Mouse (Mus musculus) limb, embryonic 12.5 days (tissue): ENCODE measurements around the gene Midn. TPM values are rescaled to one million over a fixed set of nuclear protein-coding genes. Genes with fewer than 3 reads are reported as not detected.

Experiments
- ATAC-seq: fragments of 200-750 bp; cut with Nextera tagmentation; 2 replicates; pipeline ENCODE4 v1.8.0; 2017; ENCODE audit warnings: low read depth, moderate TSS enrichment; ENCODE audit not compliant: insufficient number of reproducible peaks, insufficient read depth, low FRiP score, low TSS enrichment
- H3K27ac ChIP-seq: fragments of 300-500 bp; sonication (generic); 2 replicates; pipeline ENCODE4 v1.5.1; 2016; ENCODE audit warnings: mild to moderate bottlenecking, moderate library complexity
- H3K27me3 ChIP-seq: fragments of 300-500 bp; sonication (generic); 2 replicates; pipeline ENCODE4 v1.6.1; 2016; ENCODE audit warnings: mild to moderate bottlenecking, moderate library complexity
- H3K36me3 ChIP-seq: fragments of 300-500 bp; sonication (generic); 2 replicates; pipeline ENCODE4 v1.6.1; 2016; ENCODE audit warnings: mild to moderate bottlenecking, moderate library complexity
- H3K4me1 ChIP-seq: fragments of 300-500 bp; sonication (generic); replicated peaks from 2 replicates; pipeline ENCODE4 v1.6.1; 2016
- H3K4me2 ChIP-seq: fragments of 300-500 bp; sonication (generic); 2 replicates; pipeline ENCODE4 v1.6.1; 2016; ENCODE audit warnings: mild to moderate bottlenecking, moderate library complexity
- H3K4me3 ChIP-seq: fragments of 300-500 bp; sonication (generic); replicated peaks from 2 replicates; pipeline ENCODE4 v1.5.1; 2016; ENCODE audit warnings: mild to moderate bottlenecking
- H3K9ac ChIP-seq: fragments of 300-500 bp; sonication (generic); replicated peaks from 2 replicates; pipeline ENCODE4 v1.6.1; 2016; ENCODE audit warnings: mild to moderate bottlenecking, moderate library complexity
- H3K9me3 ChIP-seq: fragments of 300-500 bp; sonication (generic); 2 replicates; pipeline ENCODE4 v1.6.1; 2016; ENCODE audit warnings: mild to moderate bottlenecking, moderate library complexity
- WGBS: fragments of 180-500 bp; shearing (Covaris S2); methylation state at CpG from one replicate; pipeline ENCODE4 v1.1.7; 2016; 5-methylcytosine and 5-hydroxymethylcytosine counted together
- polyA plus RNA-seq: library from polyadenylated mRNA; unstranded; fragments of >200 nt; fragmentation: Nextera tagmentation; extraction: Ambion mirVana; gene quantifications from 2 replicates; pipeline ENCODE4 v1.2.1, GENCODE M21; 2016

Midn gene
- polyA plus RNA-seq, 1 experiment from 2014 or later = 30.6 TPM

DNA sequence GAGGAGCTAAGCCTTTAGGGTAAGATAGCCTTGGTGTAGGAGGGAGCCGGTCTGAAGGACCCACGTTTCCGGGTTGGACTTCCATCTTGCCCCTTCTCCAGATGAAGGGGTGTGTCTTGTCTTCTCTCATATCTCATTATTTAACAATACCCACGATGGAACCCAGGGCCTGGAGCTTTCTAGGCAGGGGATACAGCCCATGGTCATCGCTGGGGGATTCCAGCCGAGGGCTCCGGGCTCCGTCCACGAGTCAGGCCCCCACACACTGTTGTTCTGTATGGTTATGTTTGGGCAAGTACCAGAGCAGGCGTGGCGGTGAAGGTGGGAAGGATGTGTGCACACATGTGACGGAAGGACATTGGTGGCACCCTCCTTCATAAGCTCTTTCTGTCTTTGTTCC lies 3.9 kb upstream of the Midn start:
- WGBS = 94% methylated on average over 12 of the region's 12 CpGs
- H3K4me1 ChIP-seq = peaks cover 45% of the 10 kb centered on the region
- no peak overlapping the region for H3K4me2 ChIP-seq
- no peak overlapping the region for H3K4me3 ChIP-seq
- peaks cover 14% of the 10 kb centered on the region for H3K27me3 ChIP-seq
- H3K9me3 ChIP-seq = no peaks in the 10 kb centered on the region
- peaks cover 34% of the 10 kb centered on the region for H3K36me3 ChIP-seq
- H3K27ac ChIP-seq = no peak overlapping the region
- ATAC-seq = no peak
- H3K9ac ChIP-seq = no peak overlapping the region

DNA sequence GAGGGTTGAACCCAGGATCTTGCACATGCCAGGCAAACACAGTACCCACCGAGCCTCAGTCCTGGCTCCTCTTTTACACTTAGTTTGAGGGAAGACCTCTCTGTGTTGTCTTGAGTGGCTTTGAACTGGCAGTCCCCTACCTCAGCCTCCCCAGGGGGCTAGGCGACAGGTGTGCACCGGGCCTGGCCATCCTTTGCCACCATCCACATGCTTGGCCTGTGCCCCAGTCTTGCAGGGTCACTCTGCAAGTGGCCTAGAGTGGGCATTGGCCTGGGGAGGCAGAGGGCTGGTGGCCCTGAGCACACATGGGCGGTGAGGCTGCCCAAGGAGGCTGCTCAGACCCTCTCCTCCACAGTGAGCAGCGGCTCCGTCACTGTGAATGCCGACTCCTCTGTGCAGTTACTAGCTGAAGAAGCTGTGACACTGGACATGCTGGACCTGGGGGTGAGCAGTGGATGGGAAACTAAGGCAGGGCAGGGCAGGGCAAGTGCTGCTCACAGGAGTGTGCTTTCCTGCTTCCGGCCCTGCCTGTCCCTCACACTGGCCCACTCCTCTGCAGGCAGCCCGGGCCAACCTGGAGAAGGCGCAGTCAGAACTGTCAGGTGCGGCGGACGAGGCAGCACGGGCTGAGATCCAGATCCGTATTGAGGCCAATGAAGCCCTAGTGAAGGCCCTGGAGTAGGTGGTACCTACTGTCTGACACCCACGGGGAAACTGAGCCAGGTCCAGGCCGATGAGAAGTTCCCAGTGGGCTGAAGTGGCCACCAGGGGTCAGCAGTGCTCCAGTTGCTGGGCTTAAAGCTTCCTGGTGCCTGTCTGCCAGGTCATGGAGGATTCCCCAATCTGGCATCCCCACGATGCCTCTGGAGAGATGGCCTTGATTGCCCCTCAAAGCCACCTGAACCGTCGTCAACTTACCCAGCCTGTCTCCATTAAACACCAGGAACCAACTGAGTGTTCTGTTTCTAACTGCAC lies 2.9 kb upstream of the Midn start:
- Histone ChIP-seq H3K36me3 (peaks cover 40% of the 10 kb centered on the region), H3K9me3 (no peaks in the 10 kb centered on the region), H3K4me2 (no peak overlapping the region), H3K27ac (no peak overlapping the region), H3K4me1 (peaks cover 39% of the 10 kb centered on the region), H3K4me3 (peak overlapping the region; percentile 10; the same call in 1 of the 2 replicates), H3K27me3 (peaks cover 6% of the 10 kb centered on the region; the same call in 1 of the 2 replicates), H3K9ac (peak overlapping the region; percentile 12; the same call in 1 of the 2 replicates)
- 78% methylated on average over 20 of the region's 20 CpGs for WGBS
- ATAC-seq = no peak

DNA sequence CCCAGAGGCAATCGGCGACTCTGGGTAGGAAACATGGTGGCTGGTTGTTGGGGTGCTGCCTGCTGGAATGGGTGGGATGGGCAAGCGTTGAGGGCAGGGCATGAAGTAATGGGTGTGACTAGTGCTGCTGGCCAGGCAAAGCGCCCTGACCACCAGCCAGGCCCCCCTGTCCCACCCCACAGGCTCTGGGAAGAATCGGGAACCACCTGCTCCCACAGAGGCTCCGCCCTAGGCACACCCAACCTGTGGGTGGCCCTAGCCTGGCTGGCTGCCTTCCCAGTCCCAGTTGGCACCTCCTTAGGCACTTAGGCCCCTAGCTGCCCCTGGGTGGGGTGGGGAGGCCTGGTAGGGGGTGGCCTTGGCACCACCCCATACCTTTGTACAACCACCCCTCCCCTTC lies 2.2 kb upstream of the Midn start:
- Histone ChIP-seq H3K9me3 (no peaks in the 10 kb centered on the region), H3K27me3 (no peaks in the 10 kb centered on the region), H3K4me1 (peaks cover 35% of the 10 kb centered on the region), H3K4me3 (peak overlapping the region; percentile 10; the same call in 1 of the 2 replicates), H3K27ac (no peak overlapping the region), H3K4me2 (no peak overlapping the region), H3K36me3 (peaks cover 47% of the 10 kb centered on the region), H3K9ac (0 out of 2 replicates have a peak overlapping the region, but pooled peaks have one; percentile 12)
- ATAC-seq = no peak
- 84% methylated on average over 6 of the region's 6 CpGs for WGBS

DNA sequence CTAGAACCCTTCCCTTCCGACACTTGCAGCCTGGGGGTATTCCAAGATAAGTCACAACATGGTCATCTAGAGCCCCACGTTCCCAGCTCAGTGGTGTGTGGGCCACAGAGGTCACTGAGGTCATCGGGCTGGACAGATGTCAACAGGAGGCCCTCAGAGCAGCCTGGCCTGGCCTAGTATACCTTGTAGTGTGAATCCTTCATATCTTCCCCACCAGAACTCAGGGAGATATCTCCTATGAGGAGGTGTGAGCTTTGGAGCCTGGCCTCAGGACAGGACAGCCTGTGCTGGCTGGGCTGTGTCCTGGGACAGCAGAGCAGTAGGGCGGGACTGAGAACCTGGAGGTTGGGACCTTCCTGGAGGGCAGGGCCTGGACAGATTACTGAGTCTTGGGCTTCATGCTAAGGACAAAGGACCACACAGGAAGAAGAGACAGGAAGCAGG lies 1.5 kb upstream of the Midn start:
- no peak overlapping the region for H3K4me2 ChIP-seq
- H3K4me3 ChIP-seq = 0 out of 2 replicates have a peak overlapping the region, but pooled peaks have one; percentile 10
- H3K36me3 ChIP-seq = peaks cover 54% of the 10 kb centered on the region
- peaks cover 31% of the 10 kb centered on the region for H3K4me1 ChIP-seq
- H3K27ac ChIP-seq = peak overlapping the region; percentile 99; the same call in 1 of the 2 replicates
- H3K9me3 ChIP-seq = no peaks in the 10 kb centered on the region
- WGBS = 78% methylated on average over 4 of the region's 4 CpGs
- no peaks in the 10 kb centered on the region for H3K27me3 ChIP-seq
- no peak for ATAC-seq
- H3K9ac ChIP-seq = no peak overlapping the region

DNA sequence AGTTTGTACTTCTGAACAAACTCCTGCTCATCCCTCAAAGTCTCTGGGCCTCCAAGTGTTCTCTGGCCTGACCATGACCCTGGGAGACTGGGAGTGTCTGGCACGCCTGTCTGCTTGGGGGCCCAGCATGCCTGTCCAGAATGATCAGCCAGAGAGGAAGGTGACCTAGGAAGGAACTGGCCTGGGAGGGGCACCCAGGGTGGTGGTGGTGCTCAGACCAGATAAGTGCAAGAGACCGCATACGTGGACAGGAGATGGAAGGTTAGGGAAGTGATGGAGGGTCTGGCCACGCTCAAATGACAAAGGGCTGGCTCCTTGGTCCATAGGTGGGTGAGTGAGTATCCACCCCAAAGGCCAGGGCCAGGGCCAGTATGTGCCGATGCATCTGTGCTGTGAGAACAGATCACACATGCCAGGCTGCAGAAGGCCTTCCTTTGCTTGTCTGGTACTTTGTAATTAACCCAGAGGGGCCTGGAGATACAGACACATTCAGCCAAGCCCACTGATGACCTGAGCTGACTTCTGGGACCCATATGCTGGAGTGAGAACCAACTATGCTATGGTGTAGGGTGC lies 840 bp upstream of the Midn start:
- peaks cover 60% of the 10 kb centered on the region for H3K36me3 ChIP-seq
- H3K4me3 ChIP-seq = peak overlapping the region; percentile 97
- WGBS = 70% methylated on average over 5 of the region's 5 CpGs
- H3K9me3 ChIP-seq = no peaks in the 10 kb centered on the region
- H3K27ac ChIP-seq = peak overlapping the region; percentile 99
- H3K4me2 ChIP-seq = peak overlapping the region; percentile 59
- H3K27me3 ChIP-seq = no peaks in the 10 kb centered on the region
- peak overlapping the region; percentile 90 for H3K9ac ChIP-seq
- ATAC-seq = no peak
- peaks cover 35% of the 10 kb centered on the region for H3K4me1 ChIP-seq

DNA sequence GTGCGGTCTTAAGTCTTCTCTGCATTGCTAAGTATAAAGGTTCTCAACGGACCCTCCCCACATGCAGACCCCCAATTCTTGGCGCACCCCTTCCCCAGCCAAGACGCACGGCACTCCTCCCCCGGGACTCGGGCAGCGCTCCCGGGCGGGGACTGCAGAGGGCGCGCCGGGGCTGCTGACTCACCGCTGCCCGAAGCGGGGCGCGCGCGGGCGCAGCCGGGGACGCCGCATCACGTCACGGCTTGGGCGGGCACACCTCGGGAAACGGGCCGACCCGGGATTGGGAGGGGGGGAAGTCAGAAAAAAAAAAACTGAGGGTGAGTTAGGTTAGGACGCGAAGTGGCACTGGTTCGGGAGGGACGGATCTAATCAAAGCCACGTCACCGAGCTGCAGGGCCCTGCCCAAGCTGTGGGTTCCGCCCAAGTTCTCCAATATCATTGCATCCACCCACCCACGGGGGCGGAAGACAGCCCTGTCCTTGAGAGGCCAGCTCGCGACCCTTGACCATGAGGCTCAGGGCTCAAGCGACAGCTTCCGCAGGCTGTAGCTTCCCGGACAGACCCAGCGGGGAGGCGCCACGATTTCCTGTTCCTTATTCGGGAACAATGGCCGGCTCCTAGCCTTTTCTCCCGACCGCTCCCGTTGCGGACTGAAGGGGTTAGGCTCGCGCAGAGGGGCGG lies 678 bp downstream of the Midn start:
- Histone ChIP-seq H3K27ac (peak overlapping the region; percentile 99), H3K4me3 (peak overlapping the region; percentile 97), H3K36me3 (peaks cover 71% of the 10 kb centered on the region), H3K27me3 (no peaks in the 10 kb centered on the region), H3K9ac (peak overlapping the region; percentile 90), H3K9me3 (no peaks in the 10 kb centered on the region), H3K4me2 (peak overlapping the region; percentile 59), H3K4me1 (peaks cover 44% of the 10 kb centered on the region)
- under 1% methylated on average over 57 of the region's 57 CpGs for WGBS
- ATAC-seq = peak; percentile 13

DNA sequence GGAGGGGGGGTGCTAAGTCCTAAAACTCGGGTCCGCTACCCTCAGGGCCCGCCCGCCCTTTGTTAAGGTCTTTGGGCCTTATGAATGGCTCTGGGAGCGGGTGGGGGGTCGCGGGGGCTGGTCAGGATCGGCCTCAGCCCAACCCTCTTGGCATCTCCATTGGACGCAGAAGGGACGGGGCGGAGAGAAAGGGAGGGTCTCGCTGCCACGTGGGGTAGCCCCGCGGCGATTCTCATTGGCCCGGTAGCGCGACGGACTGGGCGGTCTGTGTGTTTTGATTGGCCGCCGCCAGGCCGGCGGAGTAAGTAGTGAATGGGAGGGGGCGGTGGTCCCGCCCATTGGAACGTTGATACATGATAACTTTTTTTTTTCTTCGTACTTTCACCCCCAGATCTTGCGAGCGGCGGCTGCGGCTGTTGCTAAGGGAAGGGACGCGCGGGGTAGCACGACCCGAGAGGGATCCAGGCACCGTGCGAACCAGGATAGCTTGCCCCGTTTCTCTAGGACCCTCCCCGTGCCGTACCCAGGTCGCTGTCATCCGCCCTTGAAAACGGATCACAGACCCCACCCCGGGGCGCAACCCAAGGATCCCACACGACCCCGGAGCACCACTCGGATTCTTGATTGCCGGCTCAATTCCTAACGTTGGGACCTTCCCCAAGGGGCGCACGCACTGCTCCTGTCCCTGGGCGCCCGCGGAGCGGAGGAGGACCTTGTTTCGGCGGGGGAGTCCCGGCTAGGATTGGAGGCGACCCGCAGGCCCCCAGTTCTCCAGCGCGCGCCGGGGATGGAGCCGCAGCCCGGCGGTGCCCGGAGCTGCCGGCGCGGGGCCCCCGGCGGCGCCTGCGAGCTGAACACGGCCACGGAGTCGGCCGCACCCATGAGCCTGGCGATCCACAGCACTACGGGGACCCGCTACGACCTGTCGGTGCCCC lies 1.5 kb downstream of the Midn start:
- Histone ChIP-seq H3K4me1 (peaks cover 52% of the 10 kb centered on the region), H3K9ac (peak overlapping the region; percentile 100), H3K4me2 (peak overlapping the region; percentile 99), H3K9me3 (no peaks in the 10 kb centered on the region), H3K27ac (peak overlapping the region; percentile 99), H3K36me3 (peaks cover 71% of the 10 kb centered on the region), H3K27me3 (no peaks in the 10 kb centered on the region), H3K4me3 (peak overlapping the region; percentile 97)
- ATAC-seq = peak; percentile 71
- under 1% methylated on average over 79 of the region's 88 CpGs for WGBS

DNA sequence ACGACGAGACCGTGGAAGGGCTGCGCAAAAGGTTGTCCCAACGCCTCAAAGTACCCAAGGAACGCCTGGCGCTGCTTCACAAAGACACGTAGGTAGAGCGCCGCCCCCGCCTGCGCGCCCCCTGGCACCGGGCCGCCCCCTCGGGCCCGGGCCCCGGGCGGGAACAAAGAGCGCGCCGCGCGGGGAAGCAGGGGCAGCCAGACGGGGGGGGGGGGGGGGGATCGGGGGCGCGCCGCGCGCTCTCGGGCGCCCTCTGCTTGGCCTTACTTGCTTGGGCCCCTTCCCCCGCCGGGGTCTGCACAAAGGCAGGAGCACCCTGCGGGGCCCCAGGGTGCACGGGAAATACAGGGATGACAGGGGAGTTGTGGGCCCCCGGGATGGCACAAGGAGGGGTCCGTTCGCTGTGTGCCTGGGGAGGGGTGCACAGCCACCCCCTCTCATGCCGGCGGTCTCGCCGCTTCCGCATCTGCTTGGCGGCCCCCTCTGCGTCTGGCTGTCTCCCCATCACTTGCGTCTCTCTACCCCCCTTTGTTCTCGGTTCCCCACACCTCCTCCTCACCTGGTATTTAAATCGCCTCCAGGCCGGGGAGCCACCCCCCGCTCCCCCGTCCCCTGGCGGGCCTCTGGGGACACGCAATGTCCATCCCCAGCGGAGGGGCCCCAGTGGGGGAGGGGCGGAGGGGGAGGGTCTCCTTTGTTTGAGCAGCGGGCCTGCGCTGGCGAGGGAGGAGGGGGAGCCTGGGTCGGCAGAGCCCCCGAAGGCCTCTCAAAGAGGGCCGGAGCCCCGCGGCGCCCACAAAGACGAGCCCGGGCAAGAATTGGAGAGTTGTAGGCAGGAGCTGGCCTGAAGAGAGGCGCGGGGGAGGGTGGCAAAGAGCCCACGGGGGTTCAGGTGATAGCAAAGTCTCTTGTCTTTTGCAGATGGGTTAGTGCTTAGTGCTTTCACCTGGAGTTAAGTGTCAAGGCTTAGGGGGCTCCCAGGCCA lies 2.4 kb downstream of the Midn start:
- no peak for ATAC-seq
- Histone ChIP-seq H3K27ac (peak overlapping the region; percentile 99), H3K36me3 (peaks cover 71% of the 10 kb centered on the region), H3K27me3 (no peaks in the 10 kb centered on the region), H3K4me3 (peak overlapping the region; percentile 97), H3K9me3 (no peaks in the 10 kb centered on the region), H3K4me2 (peak overlapping the region; percentile 99), H3K9ac (peak overlapping the region; percentile 100), H3K4me1 (peaks cover 59% of the 10 kb centered on the region)
- under 1% methylated on average over 59 of the region's 71 CpGs for WGBS

DNA sequence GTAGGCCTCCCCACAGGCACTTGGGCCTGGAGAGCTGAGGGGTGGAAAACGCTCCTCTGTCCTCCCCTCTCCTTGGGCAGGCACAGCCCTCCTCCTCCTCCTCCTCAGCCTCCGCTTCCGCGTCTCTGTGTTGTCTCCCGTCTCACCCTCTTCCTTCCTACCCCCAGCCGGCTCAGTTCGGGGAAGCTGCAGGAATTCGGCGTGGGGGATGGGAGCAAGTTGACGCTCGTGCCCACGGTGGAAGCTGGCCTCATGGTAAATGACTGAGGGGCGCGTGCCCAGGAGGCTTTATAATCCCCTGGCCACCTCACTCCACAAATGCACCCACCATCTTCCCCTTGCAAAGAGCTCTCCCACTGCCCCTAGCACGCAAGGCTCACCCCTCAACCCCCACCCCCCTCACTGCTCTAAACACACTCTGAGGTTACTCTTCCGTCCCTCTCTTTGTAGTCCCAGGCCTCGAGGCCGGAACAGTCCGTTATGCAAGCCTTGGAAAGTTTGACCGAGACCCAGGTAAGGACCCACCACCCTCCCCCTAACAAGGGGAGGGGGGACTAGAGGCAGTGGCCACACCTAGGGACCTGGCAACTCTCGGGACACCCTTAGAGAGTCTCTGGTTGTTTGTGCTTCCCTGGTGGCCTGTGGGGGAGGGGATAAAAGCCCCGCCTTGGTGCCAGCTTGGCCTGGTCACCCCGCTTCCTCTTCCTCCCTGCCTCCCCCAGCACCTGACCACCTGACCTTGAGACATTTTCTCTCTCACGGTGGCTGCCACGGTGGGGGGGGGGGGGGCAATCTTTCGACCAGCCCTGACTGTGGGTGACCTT lies 3.4 kb downstream of the Midn start:
- ATAC-seq = no peak
- WGBS = under 1% methylated on average over 25 of the region's 26 CpGs
- H3K4me1 ChIP-seq = peaks cover 58% of the 10 kb centered on the region
- H3K4me3 ChIP-seq = peak overlapping the region; percentile 97
- H3K9ac ChIP-seq = peak overlapping the region; percentile 100
- no peaks in the 10 kb centered on the region for H3K9me3 ChIP-seq
- no peaks in the 10 kb centered on the region for H3K27me3 ChIP-seq
- H3K4me2 ChIP-seq = peak overlapping the region; percentile 99
- peak overlapping the region; percentile 99 for H3K27ac ChIP-seq
- H3K36me3 ChIP-seq = peaks cover 71% of the 10 kb centered on the region
